Mouse (Mus musculus) gonadal fat pad, adult 2 months (tissue): ENCODE results near the gene Map2k2. TPM values are rescaled to one million over a fixed set of nuclear protein-coding genes. Genes with fewer than 3 reads are reported as not detected.
"Not testable (repeated sequence)": the region's sequence is repeated elsewhere in the genome, so short reads cannot be mapped to it uniquely, and the experiment has no call there.

ENCODE experiments used
- DNase-seq: peaks from one replicate; pipeline ENCODE4 v3.0.0-alpha.2; 2012; ENCODE audit warnings: low read depth
- polyA plus RNA-seq: library from polyadenylated mRNA; depleted of rRNA; stranded (reverse); fragments of >200 nt; gene quantifications from 2 replicates; pipeline ENCODE4 v1.2.3, GENCODE M21; 2012; rRNA removed

Map2k2 gene
- polyA plus RNA-seq, 1 experiment, result 132 TPM

GRCm38 (mm10) chr10:81175936-81176465, 70.3 kb downstream of the Map2k2 start:
- DNase-seq, result no peak

GRCm38 (mm10) chr10:81176466-81177271, 71.0 kb downstream of the Map2k2 start, which contains the start of gene Eef2:
Gene Eef2 (plus strand): TSS chr10:81176631.
- no peak for DNase-seq

GRCm38 (mm10) chr10:81177491-81177925, 71.8 kb downstream of the Map2k2 start:
- DNase-seq, result no peak

- DNase-seq, result no peak
These were observed 72.4 kb downstream of the Map2k2 start for GRCm38 (mm10) chr10:81177958-81178712.

- no peak for DNase-seq
These were observed 73.2 kb downstream of the Map2k2 start for GRCm38 (mm10) chr10:81178927-81179326.

- DNase-seq, result no peak
These were observed 74.0 kb downstream of the Map2k2 start for GRCm38 (mm10) chr10:81179451-81180342.

- DNase-seq, result no peak
These were observed 75.2 kb downstream of the Map2k2 start for GRCm38 (mm10) chr10:81180946-81181345.

GRCm38 (mm10) chr10:81181860-81182259, 76.1 kb downstream of the Map2k2 start:
- not testable (repeated sequence) for DNase-seq

GRCm38 (mm10) chr10:81182336-81183333, 76.9 kb downstream of the Map2k2 start, which contains the start of gene Dapk3:
Gene Dapk3 (plus strand): TSS chr10:81183005.
- peak; percentile 99 for DNase-seq

Other genes with a start within 250 kb of the Map2k2 start
- 0.12 and 0.13 TPM in 2 replicates for gene Tmprss9, start 234.1 kb upstream of the Map2k2 start, polyA plus RNA-seq
- 137 and 184 TPM in 2 replicates for gene Timm13, start 204.9 kb upstream of the Map2k2 start, polyA plus RNA-seq
- gene Lmnb2, start 187.7 kb upstream of the Map2k2 start, polyA plus RNA-seq, result 12.9 and 14.1 TPM in 2 replicates
- gene Gadd45b, start 175.8 kb upstream of the Map2k2 start, polyA plus RNA-seq, result 14.7 and 15.3 TPM in 2 replicates
- gene Gng7, start 91.0 kb upstream of the Map2k2 start, polyA plus RNA-seq, result 5.9 and 6.3 TPM in 2 replicates
- gene Diras1, start 80.3 kb upstream of the Map2k2 start, polyA plus RNA-seq, result not detected in 2 replicates
- gene Slc39a3, start 68.5 kb upstream of the Map2k2 start, polyA plus RNA-seq, result 31.0 and 34.3 TPM in 2 replicates
- 197 and 235 TPM in 2 replicates for gene Sgta, start 45.7 kb upstream of the Map2k2 start, polyA plus RNA-seq
- 31.7 and 35.0 TPM in 2 replicates for gene Thop1, start 35.9 kb upstream of the Map2k2 start, polyA plus RNA-seq
- gene Creb3l3, start 7.0 kb upstream of the Map2k2 start, polyA plus RNA-seq, result 0.41 and 0.61 TPM in 2 replicates
- gene Zbtb7a, start 29.3 kb downstream of the Map2k2 start, polyA plus RNA-seq, result 30.0 and 49.1 TPM in 2 replicates
- gene Pias4, start 62.0 kb downstream of the Map2k2 start, polyA plus RNA-seq, result 31.5 and 32.8 TPM in 2 replicates
- gene Eef2, start 70.7 kb downstream of the Map2k2 start, polyA plus RNA-seq, result 1,971 and 2,241 TPM in 2 replicates
- 76.3 and 81.7 TPM in 2 replicates for gene Dapk3, start 77.1 kb downstream of the Map2k2 start, polyA plus RNA-seq
- gene 4930442H23Rik, start 77.9 kb downstream of the Map2k2 start, polyA plus RNA-seq, result not detected in 2 replicates
- not detected in 2 replicates for gene Nmrk2, start 96.1 kb downstream of the Map2k2 start, polyA plus RNA-seq
- 0.03 TPM in 1 of 2 replicates, not detected in the other for gene Atcay, start 124.9 kb downstream of the Map2k2 start, polyA plus RNA-seq
- gene Zfr2, start 127.2 kb downstream of the Map2k2 start, polyA plus RNA-seq, result 17.9 and 20.9 TPM in 2 replicates
- gene Matk, start 147.0 kb downstream of the Map2k2 start, polyA plus RNA-seq, result 3.1 and 4.7 TPM in 2 replicates
- gene Mrpl54, start 161.0 kb downstream of the Map2k2 start, polyA plus RNA-seq, result 65.7 and 72.8 TPM in 2 replicates
- gene Apba3, start 161.0 kb downstream of the Map2k2 start, polyA plus RNA-seq, result 61.1 and 77.4 TPM in 2 replicates
- 21.4 and 29.9 TPM in 2 replicates for gene Tjp3, start 185.7 kb downstream of the Map2k2 start, polyA plus RNA-seq
- 57.9 and 58.4 TPM in 2 replicates for gene Pip5k1c, start 187.0 kb downstream of the Map2k2 start, polyA plus RNA-seq
- 24.8 and 25.0 TPM in 2 replicates for gene Cactin, start 215.2 kb downstream of the Map2k2 start, polyA plus RNA-seq
- 8.3 and 9.3 TPM in 2 replicates for gene Tbxa2r, start 222.8 kb downstream of the Map2k2 start, polyA plus RNA-seq
- 1.4 and 1.7 TPM in 2 replicates for gene Gipc3, start 237.4 kb downstream of the Map2k2 start, polyA plus RNA-seq
- 60.3 and 76.7 TPM in 2 replicates for gene Hmg20b, start 244.6 kb downstream of the Map2k2 start, polyA plus RNA-seq